Mouse (Mus musculus) retina, postnatal 7 days (tissue): ENCODE measurements around the gene Rab43.

Experiments
- DNase-seq: peaks from one replicate; pipeline ENCODE4 v3.0.0-alpha.2; 2012; ENCODE audit warnings: low read depth, low spot score

Gene Rab43

GRCm38 (mm10) chr6:87750184-87750910 is 61.6 kb downstream of the Rab43 start:
- DNase-seq: no peak

GRCm38 (mm10) chr6:87748531-87748930 is 63.4 kb downstream of the Rab43 start:
- no peak for DNase-seq

- no peak for DNase-seq
Measured at GRCm38 (mm10) chr6:87748078-87748477, 63.9 kb downstream of the Rab43 start.

- DNase-seq: no peak
Measured at GRCm38 (mm10) chr6:87746849-87747248, 65.1 kb downstream of the Rab43 start.

- no peak for DNase-seq
Measured at GRCm38 (mm10) chr6:87746059-87746458, 65.9 kb downstream of the Rab43 start.

- no peak for DNase-seq
Measured at GRCm38 (mm10) chr6:87745301-87745700, 66.7 kb downstream of the Rab43 start.

GRCm38 (mm10) chr6:87744632-87745031 is 67.3 kb downstream of the Rab43 start:
- DNase-seq: no peak

- no peak for DNase-seq
Measured at GRCm38 (mm10) chr6:87743281-87743680, 68.7 kb downstream of the Rab43 start.

GRCm38 (mm10) chr6:87742804-87743203 is 69.2 kb downstream of the Rab43 start:
- no peak for DNase-seq

GRCm38 (mm10) chr6:87741978-87742377 is 70.0 kb downstream of the Rab43 start:
- DNase-seq: no peak

- DNase-seq: no peak
Measured at GRCm38 (mm10) chr6:87740496-87740895, 71.5 kb downstream of the Rab43 start.

GRCm38 (mm10) chr6:87739898-87740297 is 72.1 kb downstream of the Rab43 start:
- no peak for DNase-seq
